Mouse (Mus musculus): ENCODE results near the gene Cobll1.

DNA sequence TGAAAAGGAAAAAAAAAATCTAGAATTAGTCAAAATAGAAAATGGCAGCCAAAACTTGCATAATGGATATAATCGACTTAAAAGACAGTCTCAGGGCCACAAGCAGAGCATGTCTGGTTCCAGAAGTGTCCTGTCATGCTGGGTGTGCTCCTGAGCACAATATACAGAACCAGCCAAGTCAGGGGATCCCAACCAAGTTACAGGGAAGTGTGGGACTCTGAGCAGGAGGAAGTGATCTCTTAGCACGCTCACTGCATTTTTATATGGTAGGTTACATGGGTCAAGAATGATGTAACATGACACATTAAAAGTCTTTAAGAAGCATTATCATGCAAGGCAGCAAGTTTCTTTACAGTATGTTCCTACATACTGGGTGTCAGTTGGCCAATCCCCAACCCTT is 31.5 kb downstream of the Cobll1 start:
- no peak for TF ChIP-seq POLR2A (IDR thresholded peaks at IDR 0.05; ENCODE audit: borderline replicate concordance, extremely low read depth, low read depth, low read length)
- no peak for TF ChIP-seq CTCF (IDR thresholded peaks at IDR 0.05; ENCODE audit: insufficient read depth, low read length)

Measured in lung, adult 2 months (tissue).